Mouse (Mus musculus) MEL (cell line): ENCODE data around the gene Tmem179.

ENCODE experiments used
- KAT2A ChIP-seq: conservative IDR thresholded peaks from 2 replicates; pipeline ENCODE4 v1.6.1; 2012; ENCODE audit warnings: low read depth, low read length, improper control_type of control experiment, inconsistent platforms
- POLR2A ChIP-seq, 2 experiments: IDR thresholded peaks; 2 replicates each; pipeline ENCODE4 v1.6.1; 2011 to 2012; ENCODE audit warnings: low read length in 2 of 2, mild to moderate bottlenecking in 2 of 2, control low read depth in 1 of 2, improper control_type of control experiment in 1 of 2, low read depth in 1 of 2, moderate library complexity in 1 of 2; ENCODE audit not compliant: control insufficient read depth in 1 of 2, insufficient read depth in 1 of 2, poor library complexity in 1 of 2

DNA sequence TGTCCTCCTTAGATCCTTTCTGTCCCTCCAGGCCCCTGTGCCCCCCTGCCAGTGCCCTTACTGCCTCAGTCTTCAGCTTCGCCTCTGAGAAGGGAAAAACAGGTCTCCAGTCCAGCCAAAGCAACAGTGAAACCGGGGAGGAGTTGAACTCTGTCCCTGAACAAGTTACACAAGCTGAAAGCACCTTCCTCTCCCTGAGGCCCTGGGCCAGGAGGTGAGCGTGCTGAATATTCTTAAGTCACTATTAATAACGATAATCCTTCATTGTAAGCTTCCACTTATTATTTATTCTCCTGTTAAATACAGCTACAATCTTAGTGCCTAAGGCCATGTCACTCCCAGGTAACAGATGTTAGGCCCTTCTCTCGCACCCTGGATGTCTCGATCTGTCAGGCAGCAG is 43.1 kb upstream of the Tmem179 start:
- TF ChIP-seq KAT2A (no peak), POLR2A (IDR thresholded peaks at IDR 0.05; ENCODE audit: control insufficient read depth in 1 of 2, insufficient read depth in 1 of 2, low read depth in 1 of 2, low read length in 2 of 2, poor library complexity in 1 of 2) (no peak)
